Mouse (Mus musculus): ENCODE measurements around the gene Chac1. TPM values are rescaled to one million over a fixed set of nuclear protein-coding genes. Genes with fewer than 3 reads are reported as not detected.

Chac1 gene
- 1 to 10 TPM; 4.6 to 9.3 TPM for total RNA-seq (2021)
- long read RNA-seq, experiment 1, transcript Chac1-201 (3 exons, 1,637 nt) = major isoform, 9 of 10 reads
- long read RNA-seq, experiment 1, partial matches to known transcripts = 1 of 10 reads
- long read RNA-seq, experiment 1, other reads (novel, unspliced or antisense) = 0 of 10 reads
- long read RNA-seq, experiment 2, partial matches to known transcripts = 0 of 2 reads
- long read RNA-seq, experiment 2, other reads (novel, unspliced or antisense) = 0 of 2 reads

GRCm38 (mm10) chr2:119350555-119351486 lies at the start of gene Chac1:
Chac1 (plus strand) TSS chr2:119351229.
- peak; percentile 95 to 97 for DNase-seq

- peak in 1 of 2 experiments; percentile 66 for DNase-seq
These were observed 48.2 kb upstream of the Chac1 start for GRCm38 (mm10) chr2:119302876-119303275.

GRCm38 (mm10) chr2:119304391-119304790 lies 46.6 kb upstream of the Chac1 start:
- DNase-seq = no peak

- DNase-seq = peak; percentile 49 to 71
These were observed 46.2 kb upstream of the Chac1 start for GRCm38 (mm10) chr2:119304798-119305208.

GRCm38 (mm10) chr2:119311544-119311943 lies 39.5 kb upstream of the Chac1 start:
- peak; percentile 57 to 78 for DNase-seq

GRCm38 (mm10) chr2:119312380-119312958 lies 38.6 kb upstream of the Chac1 start:
- DNase-seq = no peak

GRCm38 (mm10) chr2:119313780-119314479 lies 37.1 kb upstream of the Chac1 start:
- no peak for DNase-seq

GRCm38 (mm10) chr2:119314742-119315310 lies 36.2 kb upstream of the Chac1 start:
- no peak for DNase-seq

- DNase-seq = no peak
These were observed 32.9 kb upstream of the Chac1 start for GRCm38 (mm10) chr2:119318043-119318710.

- peak in 1 of 2 experiments; percentile 32 for DNase-seq
These were observed 30.5 kb upstream of the Chac1 start for GRCm38 (mm10) chr2:119320571-119320970.

GRCm38 (mm10) chr2:119321771-119322586 lies 29.1 kb upstream of the Chac1 start:
- DNase-seq = no peak

- DNase-seq = peak; percentile 46 to 55
These were observed 28.3 kb upstream of the Chac1 start for GRCm38 (mm10) chr2:119322587-119323300.

GRCm38 (mm10) chr2:119323866-119324575 lies 27.0 kb upstream of the Chac1 start:
- DNase-seq = no peak

GRCm38 (mm10) chr2:119324576-119325318 lies 26.3 kb upstream of the Chac1 start:
- no peak for DNase-seq

GRCm38 (mm10) chr2:119325568-119326143 lies 25.4 kb upstream of the Chac1 start, which contains the start of gene Dll4:
Dll4 (plus strand) TSS chr2:119325784.
- peak; percentile 67 to 80 for DNase-seq

- peak in 1 of 2 experiments; percentile 34 for DNase-seq
These were observed 24.6 kb upstream of the Chac1 start for GRCm38 (mm10) chr2:119326161-119327101.

Data from adrenal gland, postnatal 36 days (tissue).